Mouse (Mus musculus) heart, adult 2 months (tissue): ENCODE results near the gene Grhl1. TPM values are rescaled to one million over a fixed set of nuclear protein-coding genes. Genes with fewer than 3 reads are reported as not detected.

Source experiments
- DNase-seq, 2 experiments: peaks; one replicate each; pipeline ENCODE4 v3.0.0; 2021
- H3K27ac ChIP-seq: fragments of 200-600 bp; 2 replicates; pipeline ENCODE4 v1.8.1; 2022
- H3K27me3 ChIP-seq: fragments of 200-500 bp; 2 replicates; pipeline ENCODE4 v1.6.1; 2012; ENCODE audit warnings: mild to moderate bottlenecking, low read length, inconsistent platforms, mixed read lengths; ENCODE audit not compliant: control insufficient read depth, insufficient read depth
- H3K36me3 ChIP-seq: fragments of 200-500 bp; 2 replicates; pipeline ENCODE4 v1.6.1; 2012; ENCODE audit warnings: low read length, inconsistent platforms; ENCODE audit not compliant: control insufficient read depth, insufficient read depth
- H3K4me1 ChIP-seq: fragments of 200-500 bp; 2 replicates; pipeline ENCODE4 v1.6.1; 2011; ENCODE audit warnings: low read length; ENCODE audit not compliant: control insufficient read depth, insufficient read depth
- H3K4me3 ChIP-seq: fragments of 200-600 bp; 2 replicates; pipeline ENCODE4 v1.8.1; 2022
- H3K79me2 ChIP-seq: fragments of 200-500 bp; replicated peaks from 2 replicates; pipeline ENCODE4 v1.6.1; 2012; ENCODE audit warnings: mild to moderate bottlenecking, inconsistent platforms, low read length, moderate library complexity, mixed read lengths; ENCODE audit not compliant: control insufficient read depth, insufficient read depth
- H3K9ac ChIP-seq: fragments of 200-500 bp; 2 replicates; pipeline ENCODE4 v1.6.1; 2012; ENCODE audit warnings: low read depth, mild to moderate bottlenecking, control low read depth, inconsistent platforms, low read length, mixed read lengths
- CTCF ChIP-seq: fragments of 200-600 bp; IDR thresholded peaks from 2 replicates; pipeline ENCODE4 v1.8.1; 2022; ENCODE audit warnings: antibody characterized with exemption, mild to moderate bottlenecking, moderate library complexity
- EP300 ChIP-seq: fragments of 200-500 bp; IDR thresholded peaks from 2 replicates; pipeline ENCODE4 v1.6.1; 2011; ENCODE audit warnings: low read depth, low read length, control low read depth; ENCODE audit not compliant: insufficient read depth
- POLR2A ChIP-seq: fragments of 200-500 bp; IDR thresholded peaks from 2 replicates; pipeline ENCODE4 v1.6.1; 2011; ENCODE audit warnings: mild to moderate bottlenecking, low read depth, low read length, control low read depth; ENCODE audit not compliant: insufficient read depth
- WGBS: fragments of 180-500 bp; shearing (Covaris S2); methylation state at CpG from one replicate; pipeline ENCODE4 v1.1.7; 2018; 5-methylcytosine and 5-hydroxymethylcytosine counted together
- intact Hi-C: fragments of 180-260 bp; cut with DNase I; formaldehyde crosslinking; loops from one replicate; pipeline ENCODE4 v1.15.1; 2025
- polyA plus RNA-seq: library from polyadenylated mRNA; depleted of rRNA; stranded (reverse); fragments of >200 nt; gene quantifications from 2 replicates; pipeline ENCODE4 v1.2.3, GENCODE M21; 2012
- total RNA-seq, 2 experiments: library from RNA; stranded (reverse); gene quantifications; 2 replicates each; pipeline ENCODE4 v1.2.3; 2021

Gene Grhl1
- total and polyA plus RNA-seq, 3 experiments = 0.39 to 0.73 (median 0.43) TPM

GRCm38 (mm10) chr12:24612591-24612990, 40.5 kb downstream of the Grhl1 start:
- Histone ChIP-seq H3K4me3 (no peak overlapping the region), H3K27me3 (no peaks in the 10 kb centered on the region), H3K36me3 (no peaks in the 10 kb centered on the region), H3K9ac (no peak overlapping the region), H3K27ac (no peak overlapping the region), H3K79me2 (no peaks in the 10 kb centered on the region), H3K4me1 (no peaks in the 10 kb centered on the region)
- no peak for DNase-seq
- WGBS = 85% methylated on average over 6 of the region's 6 CpGs
- TF ChIP-seq POLR2A = no peak
- TF ChIP-seq EP300 = no peak
- TF ChIP-seq CTCF = no peak
- intact Hi-C loops = no loop called here

- Histone ChIP-seq H3K79me2 (no peaks in the 10 kb centered on the region), H3K36me3 (no peaks in the 10 kb centered on the region), H3K4me3 (no peak overlapping the region), H3K9ac (no peak overlapping the region), H3K4me1 (no peaks in the 10 kb centered on the region), H3K27ac (no peak overlapping the region), H3K27me3 (no peaks in the 10 kb centered on the region)
- TF ChIP-seq CTCF (no peak), POLR2A (no peak), EP300 (no peak)
- 87% methylated on average over 17 of the region's 17 CpGs for WGBS
- no peak for DNase-seq
- intact Hi-C loops = no loop called here
These were observed 42.5 kb downstream of the Grhl1 start for GRCm38 (mm10) chr12:24614452-24615075.

GRCm38 (mm10) chr12:24615140-24615539, 43.1 kb downstream of the Grhl1 start:
- 60% methylated on average over 3 of the region's 3 CpGs for WGBS
- H3K27me3 ChIP-seq = no peaks in the 10 kb centered on the region
- H3K4me3 ChIP-seq = no peak overlapping the region
- no peak overlapping the region for H3K9ac ChIP-seq
- no peaks in the 10 kb centered on the region for H3K4me1 ChIP-seq
- no peaks in the 10 kb centered on the region for H3K79me2 ChIP-seq
- no peaks in the 10 kb centered on the region for H3K36me3 ChIP-seq
- intact Hi-C loops = no loop called here
- no peak overlapping the region for H3K27ac ChIP-seq
- no peak for DNase-seq
- TF ChIP-seq POLR2A (no peak), CTCF (no peak), EP300 (no peak)

- intact Hi-C loops = no loop called here
- Histone ChIP-seq H3K36me3 (no peaks in the 10 kb centered on the region), H3K9ac (no peak overlapping the region), H3K79me2 (no peaks in the 10 kb centered on the region), H3K27ac (no peak overlapping the region), H3K27me3 (no peaks in the 10 kb centered on the region), H3K4me3 (no peak overlapping the region), H3K4me1 (no peaks in the 10 kb centered on the region; the same call in 1 of the 2 replicates)
- no peak for DNase-seq
- TF ChIP-seq CTCF (no peak), EP300 (no peak), POLR2A (no peak)
- 84% methylated on average over 4 of the region's 4 CpGs for WGBS
These were observed 47.4 kb downstream of the Grhl1 start for GRCm38 (mm10) chr12:24619436-24619835.

- Histone ChIP-seq H3K4me3 (no peak overlapping the region), H3K9ac (no peak overlapping the region), H3K79me2 (no peaks in the 10 kb centered on the region), H3K4me1 (no peaks in the 10 kb centered on the region; the same call in 1 of the 2 replicates), H3K27me3 (no peaks in the 10 kb centered on the region), H3K27ac (no peak overlapping the region), H3K36me3 (no peaks in the 10 kb centered on the region)
- no peak for TF ChIP-seq EP300
- TF ChIP-seq CTCF = no peak
- TF ChIP-seq POLR2A = no peak
- intact Hi-C loops = no loop called here
- WGBS = 67% methylated on average over 12 of the region's 12 CpGs
- no peak for DNase-seq
These were observed 51.6 kb downstream of the Grhl1 start for GRCm38 (mm10) chr12:24623486-24624251.

- no peak for DNase-seq
- H3K27me3 ChIP-seq = no peaks in the 10 kb centered on the region
- no peaks in the 10 kb centered on the region for H3K36me3 ChIP-seq
- H3K9ac ChIP-seq = no peak overlapping the region
- H3K27ac ChIP-seq = no peak overlapping the region
- H3K4me1 ChIP-seq = no peaks in the 10 kb centered on the region; the same call in 1 of the 2 replicates
- intact Hi-C loops = no loop called here
- 94% methylated on average over 5 of the region's 5 CpGs for WGBS
- H3K79me2 ChIP-seq = no peaks in the 10 kb centered on the region
- no peak for TF ChIP-seq POLR2A
- no peak for TF ChIP-seq EP300
- no peak for TF ChIP-seq CTCF
- no peak overlapping the region for H3K4me3 ChIP-seq
These were observed 54.3 kb downstream of the Grhl1 start for GRCm38 (mm10) chr12:24626401-24626800.
